ENCODE assay signal across 11 mouse cellular contexts in the genomic region with DNA sequence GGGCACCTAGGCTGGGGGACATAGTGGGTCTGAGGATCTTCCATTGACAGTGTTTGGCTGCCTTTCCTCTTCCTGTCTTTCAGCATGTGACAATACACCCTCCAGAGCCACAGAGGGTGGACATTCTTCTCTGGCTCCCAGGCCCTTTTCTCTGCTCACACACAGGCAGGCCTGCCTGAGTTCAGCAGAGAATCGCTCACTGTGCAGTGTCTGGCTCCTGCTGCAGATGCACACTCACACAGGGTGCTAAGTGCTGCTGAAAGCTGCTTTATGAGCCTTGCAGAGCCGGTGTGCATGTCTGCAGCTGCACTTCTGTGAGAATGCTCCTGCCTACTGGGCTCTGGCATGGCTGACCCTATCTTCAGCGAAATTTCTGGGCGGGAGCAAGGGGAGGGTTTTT. TPM values are rescaled to one million over a fixed set of nuclear protein-coding genes. Genes with fewer than 3 reads are reported as not detected.
A peak's percentile ranks its signal among the peaks of the same experiment; 100 is the strongest.
DNase-seq lines count a peak whose midpoint lies in the region; ATAC-seq and TF ChIP-seq lines count a peak whose summit lies in the region.
"Had no signal": no experiment of that assay in that cellular context is flagged by ENCODE, and none has a peak within 500 bp of the region (broad histone marks: within the 10 kb centered on the region; RNA-seq: fewer than 3 reads in every experiment).

No protein-coding gene starts in this region.

- no peaks in the 10 kb centered on the region for H3K36me3 ChIP-seq in heart, embryonic 10.5 days
- H3K36me3 ChIP-seq in hindbrain, postnatal 0 days (ENCODE audit: insufficient read depth, low read length) = no peaks in the 10 kb centered on the region

- H3K4me2 ChIP-seq in hindbrain, postnatal 0 days (ENCODE audit: low read depth, low read length) = no peak overlapping the region
- H3K4me2 ChIP-seq: limb, embryonic 12.5 days had no signal

- no peak overlapping the region for H3K4me3 ChIP-seq in heart, embryonic 10.5 days
- H3K4me3 ChIP-seq in hindbrain, postnatal 0 days (ENCODE audit: low read length) = no peak overlapping the region
- H3K4me3 ChIP-seq: limb, embryonic 12.5 days had no signal

- H3K9me3 ChIP-seq in heart, embryonic 10.5 days = no peaks in the 10 kb centered on the region
- H3K9me3 ChIP-seq in hindbrain, postnatal 0 days (ENCODE audit: low read length) = no peaks in the 10 kb centered on the region
- H3K9me3 ChIP-seq: limb, embryonic 12.5 days had no signal

- H3K27ac ChIP-seq in heart, embryonic 10.5 days = peak overlapping the region; percentile 52
- peak overlapping the region; percentile 26; the same call in 1 of the 2 replicates for H3K27ac ChIP-seq in hindbrain, postnatal 0 days
- H3K27ac ChIP-seq: limb, embryonic 12.5 days had no signal

- H3K9ac ChIP-seq in hindbrain, postnatal 0 days (replicated peaks; ENCODE audit: low read length) = 0 out of 2 replicates have a peak overlapping the region, but pooled peaks have one; percentile 13
- H3K9ac ChIP-seq: limb, embryonic 12.5 days had no signal

- H3K27me3 ChIP-seq in heart, embryonic 10.5 days (ENCODE audit: insufficient read depth, poor library complexity, severe bottlenecking) = no peaks in the 10 kb centered on the region
- H3K27me3 ChIP-seq in hindbrain, postnatal 0 days (ENCODE audit: insufficient read depth, low read length) = no peaks in the 10 kb centered on the region
- H3K27me3 ChIP-seq: limb, embryonic 12.5 days had no signal

- no peak for TF ChIP-seq CTCF in hindbrain, postnatal 0 days (IDR thresholded peaks at IDR 0.05; ENCODE audit: low read depth)

- intact Hi-C loops in heart, postnatal 36 days (cut with DNase I) = no loop called here

- peaks cover 15% of the 10 kb centered on the region for H3K4me1 ChIP-seq in heart, embryonic 10.5 days
- H3K4me1 ChIP-seq in hindbrain, postnatal 0 days (ENCODE audit: insufficient read depth, low read length) = no peaks in the 10 kb centered on the region

- peak; percentile 78 for ATAC-seq in hindbrain, postnatal 0 days
- ATAC-seq in CD4-positive, CD25-positive, alpha-beta regulatory T cell, adult 4 months = no peak

- WGBS in heart, embryonic 10.5 days = 51% methylated on average over 4 of the region's 4 CpGs
- WGBS in hindbrain, postnatal 0 days = 37% methylated on average over 4 of the region's 4 CpGs

- DNase-seq in heart, embryonic 10.5 days (ENCODE audit: low spot score) = no peak
- DNase-seq in heart, postnatal 36 days = no peak
- DNase-seq in kidney, postnatal 4 days = peak; percentile 16 to 37
- DNase-seq in kidney, postnatal 36 days = no peak
- DNase-seq in brain, adult 2 months (ENCODE audit: low read depth, low spot score) = peak; percentile 61
- peak; percentile 38 for DNase-seq in hindbrain, postnatal 0 days (ENCODE audit: low spot score)
- no peak for DNase-seq in left cerebral cortex, adult 8-10 months (ENCODE audit: low spot score in 2 of 2)
- DNase-seq: lung, adult 18-20 months; thymus, postnatal 25 days had no signal

RNA-seq across cellular contexts. Expression of gene Flrt2, which starts 52.3 kb away (rescaled TPM):
- polyA plus RNA-seq in heart, embryonic 10.5 days (2016; fragmentation: Nextera tagmentation; extraction: Ambion mirVana) = 20.7 and 29.0 TPM in 2 replicates
- total RNA-seq in heart, postnatal 36 days (2021) = 10 to 100 TPM in 1 of 2 experiments, 1 to 10 TPM in 1; 7.3 to 10.4 TPM
- 34.4 and 40.9 TPM in 2 replicates for total RNA-seq in hindbrain, postnatal 0 days (2014; rRNA removed)
- 11.7 and 12.5 TPM in 2 replicates for polyA plus RNA-seq in hindbrain, postnatal 0 days (2015; fragmentation: Nextera tagmentation; extraction: Ambion mirVana)
- not detected for polyA plus RNA-seq in CD4-positive, CD25-positive, alpha-beta regulatory T cell, adult 4 months (2017; shearing (Covaris generic))
- total RNA-seq in left cerebral cortex, adult 8-10 months (2022) = 10 to 100 TPM; 59.2 to 74.4 (median 63.1) TPM

Comparison
In these comparisons a context has a peak if more than half of its experiments do, and no peak if none do; other contexts are left out.
1. DNase-seq: peak in kidney, postnatal 4 days (2 of 2), brain, adult 2 months (single experiment) and hindbrain, postnatal 0 days (single experiment); none in heart, embryonic 10.5 days (single experiment), heart, postnatal 36 days (0 of 2), kidney, postnatal 36 days (0 of 2) and left cerebral cortex, adult 8-10 months (0 of 2).